Mouse (Mus musculus) intestine, embryonic 16.5 days (tissue): ENCODE measurements at regions not wholly inside any gene's neighbourhood (a gene's known extent, or its start where the extent isn't known, plus 50 kb on each side); places are given as distances from the start of the nearest gene placed in this dataset.
A peak's percentile ranks its signal among the peaks of the same experiment; 100 is the strongest.
"Not testable (repeated sequence)": the region's sequence is repeated elsewhere in the genome, so short reads cannot be mapped to it uniquely, and the experiment has no call there.

Experiments used
- ATAC-seq: fragments of 200-750 bp; cut with Nextera tagmentation; 2 replicates; pipeline ENCODE4 v1.8.0; 2017; ENCODE audit warnings: moderate TSS enrichment, moderate library complexity
- H3K27ac ChIP-seq: fragments of 300-500 bp; sonication (generic); 2 replicates; pipeline ENCODE4 v1.5.1; 2014; ENCODE audit warnings: mild to moderate bottlenecking, low read length
- H3K27me3 ChIP-seq: fragments of 300-500 bp; sonication (generic); replicated peaks from 2 replicates; pipeline ENCODE4 v1.6.1; 2014; ENCODE audit warnings: low read length, control low read depth, mixed read lengths; ENCODE audit not compliant: control insufficient read depth, insufficient read depth
- H3K36me3 ChIP-seq: fragments of 300-500 bp; sonication (generic); 2 replicates; pipeline ENCODE4 v1.6.1; 2014; ENCODE audit warnings: low read length, control low read depth; ENCODE audit not compliant: control insufficient read depth, insufficient read depth
- H3K4me1 ChIP-seq: fragments of 300-500 bp; sonication (generic); 2 replicates; pipeline ENCODE4 v1.6.1; 2014; ENCODE audit warnings: low read length, control low read depth, mixed read lengths; ENCODE audit not compliant: control insufficient read depth, insufficient read depth
- H3K4me2 ChIP-seq: fragments of 300-500 bp; sonication (generic); 2 replicates; pipeline ENCODE4 v1.6.1; 2014; ENCODE audit warnings: low read depth, low read length, control low read depth
- H3K4me3 ChIP-seq: fragments of 300-500 bp; sonication (generic); 2 replicates; pipeline ENCODE4 v1.5.1; 2014; ENCODE audit warnings: mild to moderate bottlenecking, low read length
- H3K9ac ChIP-seq: fragments of 300-500 bp; sonication (generic); 2 replicates; pipeline ENCODE4 v1.6.1; 2014; ENCODE audit warnings: low read depth, low read length
- H3K9me3 ChIP-seq: fragments of 300-500 bp; sonication (generic); 2 replicates; pipeline ENCODE4 v1.6.1; 2016; ENCODE audit warnings: low read length, control low read depth; ENCODE audit not compliant: control insufficient read depth
- WGBS: fragments of 180-500 bp; shearing (Covaris S2); extraction: QIAGEN DNeasy Blood & Tissue Kit; methylation state at CpG from one replicate; pipeline ENCODE4 v1.1.7; 2014; 5-methylcytosine and 5-hydroxymethylcytosine counted together

GRCm38 (mm10) chr10:51397016-51397415 is 83.4 kb upstream of the Gm49339 start:
- not testable (repeated sequence) for H3K27ac ChIP-seq, H3K36me3 ChIP-seq, H3K4me1 ChIP-seq, H3K27me3 ChIP-seq, H3K9ac ChIP-seq, H3K4me3 ChIP-seq, H3K9me3 ChIP-seq, H3K4me2 ChIP-seq, ATAC-seq
- 83% methylated on average over 3 of the region's 3 CpGs for WGBS

- H3K27ac ChIP-seq = no peak overlapping the region
- no peaks in the 10 kb centered on the region for H3K36me3 ChIP-seq
- H3K4me3 ChIP-seq = no peak overlapping the region
- no peaks in the 10 kb centered on the region for H3K4me1 ChIP-seq
- 4% methylated on average over 9 of the region's 9 CpGs for WGBS
- no peaks in the 10 kb centered on the region for H3K9me3 ChIP-seq
- ATAC-seq = peak; percentile 60; the same call in 1 of the 2 replicates
- H3K4me2 ChIP-seq = no peak overlapping the region
- H3K27me3 ChIP-seq = no peaks in the 10 kb centered on the region
- H3K9ac ChIP-seq = no peak overlapping the region
Measured at GRCm38 (mm10) chr10:51405141-51405540, 75.3 kb upstream of the Gm49339 start.

- no peak overlapping the region for H3K4me3 ChIP-seq
- no peaks in the 10 kb centered on the region for H3K4me1 ChIP-seq
- H3K9me3 ChIP-seq = no peaks in the 10 kb centered on the region
- H3K27ac ChIP-seq = no peak overlapping the region
- no peak overlapping the region for H3K4me2 ChIP-seq
- no peak overlapping the region for H3K9ac ChIP-seq
- no peak for ATAC-seq
- H3K27me3 ChIP-seq = no peaks in the 10 kb centered on the region
- H3K36me3 ChIP-seq = no peaks in the 10 kb centered on the region
Measured at GRCm38 (mm10) chr10:51412795-51413194, 67.6 kb upstream of the Gm49339 start.

- no peaks in the 10 kb centered on the region for H3K4me1 ChIP-seq
- no peak overlapping the region for H3K4me3 ChIP-seq
- 88% methylated on average over 1 of the region's 1 CpGs for WGBS
- no peak for ATAC-seq
- H3K9ac ChIP-seq = no peak overlapping the region
- H3K36me3 ChIP-seq = no peaks in the 10 kb centered on the region
- no peak overlapping the region for H3K27ac ChIP-seq
- H3K4me2 ChIP-seq = no peak overlapping the region
- H3K27me3 ChIP-seq = no peaks in the 10 kb centered on the region
- no peaks in the 10 kb centered on the region for H3K9me3 ChIP-seq
Measured at GRCm38 (mm10) chr10:51414512-51414911, 65.9 kb upstream of the Gm49339 start.

- Histone ChIP-seq H3K36me3 (no peaks in the 10 kb centered on the region), H3K9ac (no peak overlapping the region), H3K27me3 (no peaks in the 10 kb centered on the region), H3K27ac (no peak overlapping the region), H3K9me3 (no peaks in the 10 kb centered on the region), H3K4me2 (no peak overlapping the region), H3K4me3 (no peak overlapping the region), H3K4me1 (no peaks in the 10 kb centered on the region)
- ATAC-seq = no peak
Measured at GRCm38 (mm10) chr10:51416723-51417122, 63.7 kb upstream of the Gm49339 start.

- H3K9ac ChIP-seq = no peak overlapping the region
- WGBS = 54% methylated on average over 3 of the region's 3 CpGs
Measured at GRCm38 (mm10) chr10:51417221-51417911, 63.0 kb upstream of the Gm49339 start.

GRCm38 (mm10) chr10:51418550-51418949 is 61.9 kb upstream of the Gm49339 start:
- no peaks in the 10 kb centered on the region for H3K4me1 ChIP-seq
- H3K9ac ChIP-seq = no peak overlapping the region
- H3K4me2 ChIP-seq = no peak overlapping the region
- no peaks in the 10 kb centered on the region for H3K9me3 ChIP-seq
- no peak overlapping the region for H3K4me3 ChIP-seq
- no peak for ATAC-seq
- H3K27ac ChIP-seq = no peak overlapping the region
- no peaks in the 10 kb centered on the region for H3K27me3 ChIP-seq
- no peaks in the 10 kb centered on the region for H3K36me3 ChIP-seq
- WGBS = 61% methylated on average over 1 of the region's 1 CpGs

More at GRCm38 (mm10) chr10:51417221-51417911, 63.0 kb upstream of the Gm49339 start:
- no peaks in the 10 kb centered on the region for H3K4me1 ChIP-seq
- H3K4me3 ChIP-seq = no peak overlapping the region
- H3K9me3 ChIP-seq = no peaks in the 10 kb centered on the region
- no peak overlapping the region for H3K4me2 ChIP-seq
- H3K27me3 ChIP-seq = no peaks in the 10 kb centered on the region
- ATAC-seq = no peak
- no peak overlapping the region for H3K27ac ChIP-seq
- no peaks in the 10 kb centered on the region for H3K36me3 ChIP-seq

- H3K4me2 ChIP-seq = no peak overlapping the region
- H3K27ac ChIP-seq = no peak overlapping the region
- H3K4me3 ChIP-seq = no peak overlapping the region
- H3K36me3 ChIP-seq = no peaks in the 10 kb centered on the region
- no peaks in the 10 kb centered on the region for H3K27me3 ChIP-seq
- no peak overlapping the region for H3K9ac ChIP-seq
- no peak for ATAC-seq
- no peaks in the 10 kb centered on the region for H3K9me3 ChIP-seq
- no peaks in the 10 kb centered on the region for H3K4me1 ChIP-seq
- WGBS = 80% methylated on average over 1 of the region's 1 CpGs
Measured at GRCm38 (mm10) chr10:51422501-51422900, 57.9 kb upstream of the Gm49339 start.
